Mouse (Mus musculus) monocyte, adult 59 days (primary cell): ENCODE results near the gene Brca1. TPM values are rescaled to one million over a fixed set of nuclear protein-coding genes. Genes with fewer than 3 reads are reported as not detected.

Source experiments
- total RNA-seq, 2 experiments: library from RNA; stranded (reverse); gene quantifications; one replicate each; pipeline ENCODE4 v1.2.4; 2023

The Brca1 gene
- 1 to 10 TPM in 1 of 2 experiments, under 1 TPM in 1; 0.76 to 1.1 TPM for total RNA-seq

DNA sequence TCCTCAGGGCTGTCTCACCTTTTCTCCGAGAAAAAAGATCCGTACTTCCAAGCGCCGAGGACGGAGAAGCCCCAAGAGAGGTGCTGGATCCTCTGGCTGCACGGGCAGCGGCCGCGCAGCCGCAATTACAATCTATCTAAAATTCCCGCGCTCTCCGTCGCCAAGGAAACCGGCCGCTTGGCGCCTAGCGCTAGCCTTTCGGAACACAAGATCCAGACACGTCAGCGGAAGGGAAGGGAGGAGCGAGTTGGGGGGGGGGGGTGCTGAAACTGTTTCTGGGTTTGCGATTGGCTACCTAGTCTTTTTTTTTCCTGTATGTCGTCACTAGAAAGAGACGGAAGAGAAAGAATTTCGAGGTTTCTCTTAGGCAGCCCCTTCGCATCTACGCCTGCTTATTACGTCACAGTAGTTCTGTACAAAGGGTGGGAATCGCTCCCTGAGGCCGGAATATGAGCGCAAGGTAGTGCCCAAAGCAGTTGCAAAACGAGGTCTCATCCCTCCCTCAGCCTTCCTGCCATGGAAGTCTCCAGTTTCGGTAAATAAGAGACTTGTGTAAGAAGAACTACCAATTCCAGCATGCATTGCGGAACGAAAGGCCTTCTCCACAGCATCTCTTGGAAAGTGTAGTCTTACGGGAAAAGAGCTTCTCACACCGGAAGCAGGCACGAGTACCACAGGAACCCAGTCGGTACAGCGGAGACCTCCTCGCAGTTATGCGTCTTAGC lies at the start of gene Brca1, which contains the start of gene Nbr1:
Gene Brca1 (minus strand): TSS at position 205 of the 725 bp plus-strand sequence.
Gene Nbr1 (plus strand): TSS at position 399 of the 725 bp plus-strand sequence.

DNA sequence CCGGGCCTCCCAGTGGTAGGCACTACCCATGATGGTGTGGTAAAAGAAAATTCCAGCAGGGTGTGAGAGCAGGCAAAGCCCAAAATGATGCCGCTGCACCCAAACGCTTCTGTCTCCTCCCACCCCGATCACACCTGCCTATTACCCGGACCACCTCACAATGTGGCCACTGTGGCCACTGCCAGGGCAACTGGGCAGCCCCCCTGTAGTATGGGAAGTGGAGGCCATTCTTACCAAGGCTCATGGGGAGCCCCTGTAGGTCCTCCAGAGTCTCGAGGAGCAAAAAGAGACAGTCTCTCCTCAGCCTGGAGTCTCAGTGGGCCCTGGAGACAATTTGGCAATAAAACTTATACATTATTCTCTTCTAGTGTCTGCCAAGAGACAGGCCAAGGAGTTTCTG lies 47.4 kb upstream of the Brca1 start, which contains the start of gene Gm11634:
Gene Gm11634 (minus strand): TSS at position 101 of the 400 bp plus-strand sequence.

DNA sequence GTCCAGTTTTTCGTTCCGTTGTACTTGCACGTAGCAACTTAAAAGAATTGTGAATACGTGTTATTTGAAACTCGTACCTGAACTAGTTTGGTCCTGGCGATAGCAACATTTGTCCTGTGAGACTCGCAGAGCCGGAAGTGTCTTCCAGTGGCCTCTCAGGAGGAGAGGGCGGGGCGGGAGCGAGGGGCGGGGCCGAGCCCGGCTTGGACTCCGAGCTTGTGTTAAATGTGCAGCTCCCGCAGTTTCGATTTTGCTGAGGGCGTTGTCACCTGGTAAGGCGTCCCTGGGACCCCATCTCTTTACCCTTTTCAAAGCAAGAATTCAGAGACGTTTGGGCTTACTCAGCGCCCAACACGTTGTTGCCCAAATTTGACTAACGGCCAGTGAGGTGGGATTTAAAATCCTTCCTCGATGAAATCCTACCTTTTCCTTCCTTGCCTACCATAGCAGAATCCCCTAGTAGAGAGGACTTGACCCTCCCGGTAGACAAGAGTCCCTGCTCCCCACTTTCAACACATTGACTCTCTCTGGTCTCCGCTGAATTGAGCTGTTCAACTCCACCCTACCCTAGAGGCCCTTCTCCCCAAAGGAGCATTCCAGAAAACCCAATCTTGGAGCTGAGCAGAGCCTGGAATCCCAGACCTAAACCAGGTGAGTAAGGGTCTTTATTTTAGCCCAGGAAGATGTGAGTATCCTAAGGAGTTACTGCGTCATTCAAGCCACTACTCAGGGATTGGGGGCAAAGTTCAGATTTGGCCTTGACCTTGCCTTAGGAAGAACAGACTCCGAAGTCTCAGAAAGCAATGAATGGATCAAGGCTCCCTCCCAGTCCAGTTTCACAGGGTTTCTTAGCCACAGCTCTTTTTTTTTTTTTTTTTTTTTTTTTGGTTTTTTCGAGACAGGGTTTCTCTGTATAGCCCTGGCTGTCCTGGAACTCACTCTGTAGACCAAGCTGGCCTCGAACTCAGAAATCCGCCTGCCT lies 30.6 kb upstream of the Brca1 start, which contains the start of gene Tmem106a:
Gene Tmem106a (plus strand): TSS at position 189 of the 982 bp plus-strand sequence.

DNA sequence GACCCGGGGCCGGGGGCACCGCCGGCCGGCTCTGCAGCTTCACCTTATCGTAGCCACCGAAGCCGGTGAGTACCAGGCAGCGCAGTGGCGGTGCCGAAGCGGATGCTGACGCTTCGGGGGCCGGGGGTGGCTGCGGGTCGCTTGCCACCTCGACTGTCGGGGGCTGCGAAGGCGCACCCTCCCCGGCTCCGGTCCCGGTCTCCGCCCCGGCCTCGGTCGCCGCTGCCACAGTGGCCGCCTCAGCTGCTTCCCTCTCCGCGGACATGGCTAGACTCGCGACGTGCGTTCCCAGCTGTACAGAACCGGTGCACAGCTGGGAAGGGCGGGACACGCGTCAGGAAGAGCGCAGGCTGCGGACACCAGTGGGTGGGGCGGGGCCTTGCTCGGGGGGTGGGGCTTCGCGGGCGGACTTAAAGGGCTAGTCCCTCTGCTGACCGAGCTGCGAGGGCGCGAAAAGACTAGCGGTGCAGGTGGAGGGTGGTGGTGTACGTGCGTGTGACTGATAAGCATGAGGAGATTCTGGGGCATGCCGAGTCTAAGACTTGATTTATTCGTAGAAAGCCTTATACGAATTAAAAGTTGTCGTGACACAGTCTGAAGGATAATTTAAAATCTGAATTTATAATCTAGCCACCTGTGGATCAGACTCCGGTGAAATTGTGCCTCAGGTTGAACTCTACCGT lies 85.7 kb downstream of the Brca1 start, which contains the start of gene Vat1:
Gene Vat1 (minus strand): TSS at position 362 of the 683 bp plus-strand sequence.

GRCm38 (mm10) chr11:101464211-101465100 lies 87.3 kb downstream of the Brca1 start, which contains the start of gene Rnd2:
Gene Rnd2 (plus strand): TSS chr11:101464999.

DNA sequence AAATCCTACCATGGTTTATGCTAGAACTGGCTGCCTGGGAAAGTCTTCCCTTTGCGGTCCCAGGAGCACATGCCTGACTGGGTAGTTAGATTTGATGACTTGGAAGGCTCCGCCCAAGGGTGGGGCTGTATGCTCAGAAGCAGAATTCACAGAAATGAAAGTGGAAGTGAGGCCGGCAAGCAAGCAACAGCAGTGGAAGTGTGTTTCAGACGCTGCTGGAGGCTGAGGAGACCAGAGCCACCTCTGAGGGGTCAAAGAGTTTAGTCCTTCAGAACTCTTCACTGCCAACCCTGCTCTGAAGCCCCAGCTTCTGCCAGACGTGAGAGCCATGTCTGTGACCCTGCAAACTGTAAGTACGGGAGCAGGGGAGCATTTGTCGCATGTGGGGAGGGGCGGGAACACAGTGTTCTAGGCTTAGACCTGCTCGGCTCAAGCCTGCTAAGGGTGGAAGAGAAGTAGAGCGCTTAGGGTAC lies 103.4 kb downstream of the Brca1 start, which contains the start of gene Ifi35:
Gene Ifi35 (plus strand): TSS at position 134 of the 473 bp plus-strand sequence.

DNA sequence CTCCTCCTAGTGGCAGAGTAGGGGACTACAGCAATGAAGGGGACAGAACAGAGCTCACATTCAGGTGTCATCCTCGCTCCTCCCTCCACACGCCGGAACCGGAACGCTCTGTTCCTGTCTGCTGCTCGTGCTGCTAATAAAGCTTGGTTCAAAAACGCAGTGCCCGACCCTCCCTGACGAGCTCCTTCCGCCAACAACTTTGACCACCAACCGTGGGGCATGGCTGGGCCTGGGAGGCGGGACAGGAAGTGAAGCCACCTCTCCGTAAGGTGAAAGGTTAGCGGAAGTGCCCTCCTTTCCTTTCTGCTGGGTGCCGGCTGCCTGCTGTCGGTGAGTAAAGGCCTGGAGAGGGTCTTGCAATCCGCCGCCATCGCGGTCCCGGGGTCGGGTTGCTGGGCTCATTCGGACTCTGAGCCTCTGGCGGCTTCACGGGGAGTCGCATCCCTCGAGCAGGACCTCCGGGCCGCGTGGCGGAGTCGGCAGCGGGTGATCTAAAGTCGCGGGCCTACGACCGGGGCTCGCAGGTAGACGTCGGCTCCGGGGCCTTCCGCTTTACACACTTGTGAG lies 109.5 kb downstream of the Brca1 start, which contains the start of gene Rpl27:
Gene Rpl27 (plus strand): TSS at position 172 of the 567 bp plus-strand sequence.

Other genes with a start within 250 kb of the Brca1 start
- gene Becn1, start 249.7 kb downstream of the Brca1 start, total RNA-seq = 100 to 1,000 TPM; 158 to 172 TPM
- 10 to 100 TPM; 74.0 to 80.6 TPM for gene Psme3, start 235.7 kb downstream of the Brca1 start, total RNA-seq
- gene Aoc2, start 226.9 kb downstream of the Brca1 start, total RNA-seq = 1 to 10 TPM; 3.5 to 4.1 TPM
- not detected for gene Aoc3, start 221.3 kb downstream of the Brca1 start, total RNA-seq
- not detected for gene G6pc, start 184.4 kb downstream of the Brca1 start, total RNA-seq
- 10 to 100 TPM in 1 of 2 experiments, 1 to 10 TPM in 1; 9.5 to 13.1 TPM for gene Aarsd1, start 134.3 kb downstream of the Brca1 start, total RNA-seq
- under 1 TPM in 1 of 2 experiments, not detected in 1; 0.66 TPM for gene Gm27029, start 127.2 kb downstream of the Brca1 start, total RNA-seq
- 10 to 100 TPM; 12.3 to 12.9 TPM for gene Rundc1, start 126.9 kb downstream of the Brca1 start, total RNA-seq
- gene Ptges3l, start 126.6 kb downstream of the Brca1 start, total RNA-seq = under 1 TPM; 0.36 to 0.73 TPM
- gene Rpl27, start 109.7 kb downstream of the Brca1 start, total RNA-seq = 100 to 1,000 TPM in 1 of 2 experiments, 10 to 100 TPM in 1; 49.3 to 126 TPM
- 10 to 100 TPM; 53.4 to 61.1 TPM for gene Ifi35, start 103.5 kb downstream of the Brca1 start, total RNA-seq
- gene Rnd2, start 87.0 kb downstream of the Brca1 start, total RNA-seq = 1 to 10 TPM in 1 of 2 experiments, under 1 TPM in 1; 0.94 to 1.6 TPM
- gene Vat1, start 85.7 kb downstream of the Brca1 start, total RNA-seq = 10 to 100 TPM; 31.7 to 40.3 TPM
- gene Nbr1, start 194 bp upstream of the Brca1 start, total RNA-seq = 100 to 1,000 TPM; 101 to 115 TPM
- gene Tmem106a, start 30.3 kb upstream of the Brca1 start, total RNA-seq = 10 to 100 TPM; 43.4 to 78.1 TPM
- gene Gm11634, start 47.3 kb upstream of the Brca1 start, total RNA-seq = not detected
- 10 to 100 TPM; 19.6 to 19.7 TPM for gene Rdm1, start 75.2 kb upstream of the Brca1 start, total RNA-seq
- gene Arl4d, start 113.6 kb upstream of the Brca1 start, total RNA-seq = 1 to 10 TPM; 2.3 to 4.5 TPM
- gene Dhx8, start 181.0 kb upstream of the Brca1 start, total RNA-seq = 10 to 100 TPM; 52.7 to 53.3 TPM
- not detected for gene Etv4, start 233.4 kb upstream of the Brca1 start, total RNA-seq